Mouse (Mus musculus) heart, embryonic 16.5 days (tissue): ENCODE measurements around the gene Cadm1. TPM values are rescaled to one million over a fixed set of nuclear protein-coding genes. Genes with fewer than 3 reads are reported as not detected.

Source experiments
- ATAC-seq: fragments of 200-750 bp; cut with Nextera tagmentation; replicated peaks from 2 replicates; pipeline ENCODE4 v1.8.0; 2017; ENCODE audit warnings: moderate number of reproducible peaks; ENCODE audit not compliant: insufficient read depth, low FRiP score; ENCODE audit errors: extremely low read depth
- H3K27ac ChIP-seq: fragments of 300-500 bp; sonication (generic); 2 replicates; pipeline ENCODE4 v1.5.1; 2014; ENCODE audit warnings: mild to moderate bottlenecking, low read length, control low read depth, moderate library complexity
- H3K27me3 ChIP-seq: fragments of 300-500 bp; sonication (generic); 2 replicates; pipeline ENCODE4 v1.6.1; 2014; ENCODE audit warnings: low read length, mixed read lengths; ENCODE audit not compliant: control insufficient read depth, insufficient read depth
- H3K36me3 ChIP-seq: fragments of 300-500 bp; sonication (generic); 2 replicates; pipeline ENCODE4 v1.6.1; 2014; ENCODE audit not compliant: control insufficient read depth, insufficient read depth
- H3K4me1 ChIP-seq: fragments of 300-500 bp; sonication (generic); 2 replicates; pipeline ENCODE4 v1.6.1; 2014; ENCODE audit warnings: low read length, mixed read lengths; ENCODE audit not compliant: control insufficient read depth, insufficient read depth
- H3K4me2 ChIP-seq: fragments of 300-500 bp; sonication (generic); 2 replicates; pipeline ENCODE4 v1.6.1; 2014; ENCODE audit warnings: low read depth, mild to moderate bottlenecking, control low read depth, low read length
- H3K4me3 ChIP-seq: fragments of 300-500 bp; sonication (generic); 2 replicates; pipeline ENCODE4 v1.5.1; 2014; ENCODE audit warnings: mild to moderate bottlenecking, control low read depth, low read length
- H3K9ac ChIP-seq: fragments of 300-500 bp; sonication (generic); 2 replicates; pipeline ENCODE4 v1.6.1; 2014; ENCODE audit warnings: low read length, control low read depth
- H3K9me3 ChIP-seq: fragments of 300-500 bp; sonication (generic); replicated peaks from 2 replicates; pipeline ENCODE4 v1.6.1; 2016; ENCODE audit warnings: low read length; ENCODE audit not compliant: control insufficient read depth
- WGBS: fragments of 180-500 bp; shearing (Covaris S2); extraction: QIAGEN DNeasy Blood & Tissue Kit; methylation state at CpG from one replicate; pipeline ENCODE4 v1.1.7; 2014; 5-methylcytosine and 5-hydroxymethylcytosine counted together
- polyA plus RNA-seq: library from polyadenylated mRNA; unstranded; fragments of >200 nt; fragmentation: Nextera tagmentation; extraction: Ambion mirVana; gene quantifications from 2 replicates; pipeline ENCODE4 v1.2.1, GENCODE M21; 2015

The Cadm1 gene
- polyA plus RNA-seq, 1 experiment from 2014 or later, result 12.7 TPM

DNA sequence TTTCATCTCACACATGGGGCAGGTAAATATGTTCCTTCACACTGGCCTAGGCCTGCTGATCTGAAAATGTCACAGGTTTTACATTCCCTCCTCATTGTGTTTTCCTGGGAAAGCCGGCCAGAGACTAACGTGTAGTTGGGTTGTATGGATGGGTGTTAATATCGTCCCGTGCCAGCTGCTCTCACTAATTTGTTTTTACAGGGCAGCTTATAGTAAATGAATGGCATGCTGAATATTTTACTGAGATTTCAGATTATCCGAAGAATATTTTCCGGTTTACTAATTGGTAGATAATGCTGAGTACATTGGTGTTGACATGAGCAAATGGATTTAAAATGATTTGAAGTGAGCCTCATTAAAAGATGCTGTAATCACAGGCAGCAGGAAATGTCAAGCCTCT lies 37.9 kb downstream of the Cadm1 start:
- Histone ChIP-seq H3K36me3 (no peaks in the 10 kb centered on the region), H3K27me3 (no peaks in the 10 kb centered on the region), H3K27ac (no peak overlapping the region), H3K4me3 (no peak overlapping the region), H3K9me3 (no peaks in the 10 kb centered on the region), H3K4me1 (no peaks in the 10 kb centered on the region; the same call in 1 of the 2 replicates), H3K4me2 (no peak overlapping the region), H3K9ac (no peak overlapping the region)
- ATAC-seq, result no peak
- WGBS, result 80% methylated on average over 6 of the region's 6 CpGs

DNA sequence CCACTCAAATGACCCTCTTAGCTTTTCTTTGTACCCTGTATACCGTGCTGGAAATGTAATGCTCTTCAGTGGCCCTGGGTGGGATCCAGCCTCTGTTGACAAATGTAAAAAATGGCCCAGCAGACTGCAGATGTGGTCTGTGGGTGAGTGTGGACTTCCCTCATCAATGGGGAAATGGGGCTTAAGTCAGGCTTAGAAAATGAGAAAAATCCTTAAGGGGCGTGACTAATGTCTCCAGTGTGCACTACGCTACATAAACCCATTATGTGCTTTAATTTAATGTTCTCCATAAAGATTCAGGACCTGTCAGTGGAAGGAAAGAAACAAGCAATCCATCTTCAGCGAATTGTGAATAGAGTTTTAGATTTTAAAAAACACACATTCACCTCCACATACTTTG lies 40.2 kb downstream of the Cadm1 start:
- ATAC-seq, result no peak
- H3K27ac ChIP-seq, result no peak overlapping the region
- WGBS, result 78% methylated on average over 4 of the region's 4 CpGs

DNA sequence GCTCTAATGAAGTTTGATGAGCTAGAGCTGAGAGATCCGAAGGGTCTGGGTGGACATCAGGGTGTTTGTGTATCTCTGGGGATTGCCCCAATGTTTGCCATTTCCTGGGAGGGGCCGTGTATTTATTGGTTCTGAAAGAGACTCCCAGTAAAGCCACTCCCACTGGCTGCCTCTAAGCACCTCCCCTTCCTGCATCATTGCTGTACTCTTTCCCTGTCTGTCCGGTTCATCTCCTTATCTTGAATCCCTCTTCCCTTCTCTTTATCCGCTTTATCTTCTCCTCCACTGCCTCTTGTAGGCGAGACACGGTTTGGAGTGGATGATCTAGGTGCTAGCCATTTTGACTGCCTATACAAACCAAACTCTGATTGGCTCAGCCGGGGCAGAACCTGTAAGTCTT lies 41.5 kb downstream of the Cadm1 start:
- WGBS, result 59% methylated on average over 7 of the region's 7 CpGs
- Histone ChIP-seq H3K9ac (no peak overlapping the region), H3K27me3 (no peaks in the 10 kb centered on the region), H3K4me2 (no peak overlapping the region), H3K36me3 (no peaks in the 10 kb centered on the region), H3K9me3 (no peaks in the 10 kb centered on the region), H3K4me1 (peaks cover 10% of the 10 kb centered on the region), H3K4me3 (no peak overlapping the region), H3K27ac (no peak overlapping the region)
- ATAC-seq, result no peak

More for the DNA sequence above, 40.2 kb downstream of the Cadm1 start:
- Histone ChIP-seq H3K9ac (no peak overlapping the region), H3K9me3 (no peaks in the 10 kb centered on the region), H3K36me3 (no peaks in the 10 kb centered on the region), H3K27me3 (no peaks in the 10 kb centered on the region), H3K4me1 (peaks cover 6% of the 10 kb centered on the region), H3K4me2 (no peak overlapping the region), H3K4me3 (no peak overlapping the region)

DNA sequence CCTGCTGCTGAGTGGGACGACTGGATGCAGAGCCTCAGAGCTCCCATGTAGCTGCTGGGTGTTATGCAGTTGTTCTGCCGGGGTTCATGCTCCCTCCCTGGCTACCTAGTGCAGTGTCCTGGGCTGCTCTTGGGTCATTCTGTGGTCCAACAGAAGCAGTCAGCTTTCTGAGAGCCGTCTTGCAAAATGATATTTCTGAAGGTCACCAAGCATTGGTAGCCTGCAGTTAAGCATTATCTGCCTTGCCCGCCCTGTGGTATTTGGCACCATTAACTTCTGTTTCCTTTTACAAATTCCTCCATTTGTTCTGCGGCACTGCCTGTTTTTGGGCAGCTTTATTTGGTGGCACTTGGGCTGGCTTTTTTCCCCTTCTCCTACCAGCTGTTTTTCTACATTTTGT lies 42.2 kb downstream of the Cadm1 start:
- 40% methylated on average over 5 of the region's 5 CpGs for WGBS
- no peaks in the 10 kb centered on the region for H3K36me3 ChIP-seq
- no peak for ATAC-seq
- no peak overlapping the region for H3K4me2 ChIP-seq
- H3K9me3 ChIP-seq, result no peaks in the 10 kb centered on the region
- no peak overlapping the region for H3K9ac ChIP-seq
- H3K4me3 ChIP-seq, result no peak overlapping the region
- H3K4me1 ChIP-seq, result peaks cover 10% of the 10 kb centered on the region
- no peak overlapping the region for H3K27ac ChIP-seq
- no peaks in the 10 kb centered on the region for H3K27me3 ChIP-seq

DNA sequence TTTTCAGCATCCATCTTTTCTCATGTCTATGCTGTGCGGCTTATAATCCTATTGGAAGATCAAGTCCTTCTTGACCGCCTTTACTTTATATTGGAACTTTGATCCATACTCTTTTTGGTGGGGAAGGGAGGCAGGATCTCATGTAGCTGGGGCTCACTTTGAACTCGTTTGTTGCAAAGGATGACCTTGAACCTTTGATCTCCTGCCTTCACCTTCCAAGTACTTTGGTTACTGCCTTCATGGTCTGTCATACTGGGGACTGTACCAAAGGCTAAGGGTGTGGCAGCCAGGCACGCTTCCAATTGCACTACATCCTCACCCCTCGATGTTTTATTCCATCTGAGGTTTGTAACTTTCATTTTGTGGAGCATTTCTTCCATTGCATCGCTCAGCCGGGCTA lies 43.5 kb downstream of the Cadm1 start:
- Histone ChIP-seq H3K4me1 (peaks cover 10% of the 10 kb centered on the region), H3K4me3 (no peak overlapping the region), H3K27me3 (no peaks in the 10 kb centered on the region), H3K4me2 (no peak overlapping the region), H3K9me3 (no peaks in the 10 kb centered on the region), H3K27ac (no peak overlapping the region), H3K9ac (no peak overlapping the region), H3K36me3 (no peaks in the 10 kb centered on the region)
- no peak for ATAC-seq
- 92% methylated on average over 7 of the region's 7 CpGs for WGBS

DNA sequence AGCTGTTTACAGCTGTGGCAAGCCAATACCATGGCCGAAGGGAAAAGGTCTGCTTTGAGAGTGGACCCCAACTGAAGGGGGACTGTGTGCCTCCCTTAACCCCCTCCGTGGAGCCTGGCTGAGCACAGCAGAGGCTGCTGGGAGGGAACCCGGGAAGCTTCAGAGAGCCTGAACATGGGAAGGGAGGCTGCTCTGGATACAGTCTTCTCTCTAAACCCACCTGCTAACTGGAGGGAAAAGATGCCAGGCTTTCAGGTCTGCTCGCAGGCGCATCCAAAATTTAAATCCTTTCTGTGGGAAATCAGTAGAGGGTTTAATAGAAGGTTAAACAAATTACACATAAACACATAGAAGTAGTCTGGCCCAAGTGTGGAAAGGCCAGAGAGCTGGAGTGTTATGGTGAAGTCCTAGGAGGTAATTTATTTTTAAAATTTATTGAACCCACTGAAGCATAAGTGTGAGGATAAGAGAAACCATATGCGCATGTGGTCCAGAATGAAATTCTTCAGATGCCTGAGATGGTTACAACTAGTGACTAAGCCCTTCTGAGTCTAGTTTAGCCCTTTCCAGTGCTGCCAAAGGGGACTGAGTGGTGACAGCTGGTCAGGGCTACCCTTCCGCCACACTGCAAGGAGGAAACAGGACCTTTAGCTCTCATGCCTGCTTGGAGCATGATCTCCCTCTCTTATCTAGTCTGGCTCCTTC lies 44.9 kb downstream of the Cadm1 start:
- 41% methylated on average over 7 of the region's 7 CpGs for WGBS
- H3K36me3 ChIP-seq, result no peaks in the 10 kb centered on the region
- H3K27me3 ChIP-seq, result no peaks in the 10 kb centered on the region
- H3K9me3 ChIP-seq, result no peaks in the 10 kb centered on the region
- no peak overlapping the region for H3K4me3 ChIP-seq
- H3K9ac ChIP-seq, result no peak overlapping the region
- peaks cover 10% of the 10 kb centered on the region for H3K4me1 ChIP-seq
- no peak overlapping the region for H3K4me2 ChIP-seq
- 0 out of 2 replicates have a peak overlapping the region, but pooled peaks have one; percentile 7 for H3K27ac ChIP-seq
- peak; percentile 77 for ATAC-seq

DNA sequence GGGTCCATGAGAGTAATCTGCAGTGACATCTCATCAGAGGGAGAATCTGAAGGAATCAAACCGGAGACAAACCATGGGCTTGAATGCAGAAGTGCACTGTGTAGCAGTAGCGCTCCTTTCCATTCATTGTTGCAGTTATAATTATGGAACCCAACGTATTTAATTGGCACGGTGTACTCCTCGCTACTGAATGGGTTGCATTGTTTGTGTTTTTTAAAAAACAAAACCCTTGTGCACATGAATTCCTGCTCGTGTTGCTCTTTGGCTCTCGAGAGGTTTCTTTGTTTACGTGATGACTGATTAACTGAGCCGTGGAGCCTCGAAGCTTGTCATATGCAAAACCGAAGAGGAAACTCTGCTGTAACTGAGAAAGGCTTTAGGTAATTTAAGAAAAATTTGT lies 45.8 kb downstream of the Cadm1 start:
- WGBS, result 77% methylated on average over 11 of the region's 11 CpGs
- Histone ChIP-seq H3K27me3 (no peaks in the 10 kb centered on the region), H3K4me1 (peaks cover 10% of the 10 kb centered on the region), H3K9me3 (no peaks in the 10 kb centered on the region), H3K9ac (no peak overlapping the region), H3K27ac (no peak overlapping the region), H3K4me2 (no peak overlapping the region), H3K4me3 (no peak overlapping the region), H3K36me3 (no peaks in the 10 kb centered on the region)
- no peak for ATAC-seq

DNA sequence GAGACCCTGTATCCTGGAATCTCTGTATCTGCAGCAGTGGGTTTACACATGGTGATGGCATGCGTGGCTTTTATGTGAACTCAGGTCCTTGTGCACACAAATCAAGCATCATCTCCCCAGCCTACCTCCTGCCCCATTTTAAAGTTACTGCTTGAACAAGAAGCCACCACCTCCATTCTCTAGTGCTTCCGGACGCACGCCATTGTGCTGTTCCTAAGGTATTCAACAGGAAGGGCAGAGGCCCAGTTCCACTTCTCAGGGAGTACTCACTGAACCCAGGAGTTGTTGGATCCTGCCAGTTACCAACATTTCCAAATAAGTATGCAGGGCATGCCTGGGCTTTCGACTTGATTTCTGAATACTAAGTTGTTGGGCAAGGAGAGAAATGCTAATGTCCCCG lies 49.5 kb downstream of the Cadm1 start:
- H3K4me2 ChIP-seq, result no peak overlapping the region
- H3K4me1 ChIP-seq, result peaks cover 13% of the 10 kb centered on the region
- no peak overlapping the region for H3K27ac ChIP-seq
- no peaks in the 10 kb centered on the region for H3K9me3 ChIP-seq
- H3K4me3 ChIP-seq, result no peak overlapping the region
- no peaks in the 10 kb centered on the region for H3K27me3 ChIP-seq
- no peak overlapping the region for H3K9ac ChIP-seq
- H3K36me3 ChIP-seq, result no peaks in the 10 kb centered on the region
- WGBS, result 88% methylated on average over 6 of the region's 6 CpGs
- ATAC-seq, result no peak

DNA sequence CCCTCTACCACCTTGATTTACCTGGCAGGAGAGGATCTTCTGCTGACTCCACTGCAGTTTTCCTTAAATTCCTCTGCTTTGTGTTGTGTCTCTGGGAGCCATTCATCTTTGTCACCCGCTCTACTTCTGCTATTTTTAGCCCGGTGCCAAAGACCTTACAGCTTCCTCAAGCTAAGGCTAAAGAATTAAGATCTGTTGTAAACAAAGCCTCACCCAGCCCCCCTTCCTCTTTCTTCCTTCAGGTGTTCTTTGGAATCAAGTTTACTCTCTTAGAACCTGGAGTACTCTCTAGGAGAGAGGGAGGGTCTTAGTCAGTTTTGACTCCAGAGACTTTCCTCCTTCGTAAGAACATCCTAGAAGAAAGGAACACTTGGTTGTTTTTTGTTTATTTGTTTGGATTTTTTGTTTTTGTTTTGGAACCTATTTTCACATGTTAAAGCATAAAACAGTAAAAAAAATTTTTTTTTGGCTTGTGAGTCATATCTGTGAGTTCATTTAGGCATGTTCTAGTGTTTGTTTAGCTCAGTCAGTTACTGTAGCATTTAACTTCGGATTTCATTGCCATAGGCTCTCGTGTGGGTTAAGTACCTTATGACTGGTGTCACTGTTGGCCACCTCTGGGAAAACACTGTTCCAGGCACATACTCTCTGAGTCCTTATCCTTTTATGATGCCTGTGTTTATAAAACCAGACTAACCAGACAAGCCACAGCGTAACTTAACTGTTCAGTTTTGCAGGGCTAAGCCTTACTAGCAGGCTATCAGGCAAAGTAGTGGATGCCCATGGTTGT lies 51.8 kb downstream of the Cadm1 start:
- Histone ChIP-seq H3K9ac (no peak overlapping the region), H3K4me3 (no peak overlapping the region), H3K9me3 (no peaks in the 10 kb centered on the region), H3K36me3 (no peaks in the 10 kb centered on the region), H3K4me1 (0 out of 2 replicates have a peak, but pooled peaks cover 4% of the 10 kb centered on the region), H3K27me3 (0 out of 2 replicates have a peak, but pooled peaks cover 2% of the 10 kb centered on the region), H3K4me2 (no peak overlapping the region), H3K27ac (no peak overlapping the region)
- WGBS, result 53% methylated on average over 6 of the region's 6 CpGs
- ATAC-seq, result no peak
